Mouse (Mus musculus) fibroblast of lung, adult 2 months (primary cell): Measurements from ENCODE around the gene Vwa5b1.

Source experiments
- DNase-seq: peaks from one replicate; pipeline ENCODE4 v3.0.0-alpha.2; 2011; ENCODE audit warnings: low read depth

The Vwa5b1 gene

GRCm38 (mm10) chr4:138530011-138530410 is 105.7 kb downstream of the Vwa5b1 start:
- no peak for DNase-seq

GRCm38 (mm10) chr4:138525684-138526083 is 110.0 kb downstream of the Vwa5b1 start:
- no peak for DNase-seq

DNA sequence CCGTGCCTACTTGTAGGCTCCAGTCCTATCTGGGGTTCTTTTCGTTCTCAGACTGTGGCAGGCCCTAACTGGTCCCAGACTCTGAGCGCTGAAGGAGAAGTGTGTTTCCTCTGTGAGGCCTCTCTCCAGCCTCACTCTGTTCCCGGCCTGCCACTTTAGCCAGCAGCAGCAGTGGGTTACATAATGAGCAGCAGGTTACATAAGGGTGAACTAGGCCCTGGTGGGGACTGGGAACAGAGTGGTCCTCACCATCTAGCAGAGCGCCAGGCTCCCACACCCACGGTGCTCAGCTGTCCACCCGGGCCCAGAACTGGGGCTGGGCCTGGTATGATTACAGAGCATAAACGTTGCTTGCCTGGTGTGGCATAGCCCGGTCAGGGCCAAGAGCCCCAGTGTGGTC is 110.9 kb downstream of the Vwa5b1 start:
- no peak for DNase-seq

DNA sequence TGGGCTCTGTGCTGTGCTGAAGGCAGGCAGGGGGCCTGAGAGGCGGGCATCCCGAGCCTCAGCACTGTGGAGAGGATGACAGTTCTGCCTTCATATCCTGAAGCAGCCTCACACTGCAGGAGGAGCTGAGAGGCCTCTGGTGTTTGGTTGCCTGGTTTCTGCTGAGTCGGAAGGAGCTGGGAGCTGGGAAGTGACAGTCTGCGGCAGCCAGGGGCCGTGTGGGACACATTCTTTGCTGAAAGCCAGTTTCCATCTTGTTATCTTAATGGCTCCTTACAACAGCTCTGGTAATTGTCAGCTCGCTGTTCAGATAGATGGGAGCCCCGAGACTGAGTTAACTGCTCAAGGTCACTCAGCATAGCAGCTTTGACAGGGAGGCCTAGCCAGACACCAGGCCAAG is 111.9 kb downstream of the Vwa5b1 start:
- DNase-seq: no peak

DNA sequence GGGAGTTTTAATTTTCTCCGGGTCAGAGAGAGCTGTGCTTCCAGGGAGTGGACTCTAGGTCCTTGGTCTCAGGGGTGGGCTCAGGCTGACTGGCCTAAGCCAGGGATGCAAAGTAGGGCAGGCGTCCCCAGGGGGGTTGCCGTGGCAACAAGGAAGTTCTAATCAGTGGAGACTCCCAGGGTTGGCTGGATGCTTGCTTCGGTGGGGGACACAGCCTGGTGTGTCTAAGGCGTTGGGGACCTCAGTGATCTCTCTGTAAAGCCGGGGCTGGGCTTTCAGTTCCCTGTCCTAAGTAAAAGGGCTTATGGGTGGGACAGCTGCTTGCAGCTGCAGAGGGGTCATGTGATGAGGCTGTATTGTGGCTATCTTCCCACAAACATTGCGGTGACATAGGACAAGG is 113.4 kb downstream of the Vwa5b1 start:
- no peak for DNase-seq

GRCm38 (mm10) chr4:138517153-138517789 is 118.4 kb downstream of the Vwa5b1 start:
- no peak for DNase-seq

GRCm38 (mm10) chr4:138516448-138516847 is 119.2 kb downstream of the Vwa5b1 start:
- no peak for DNase-seq
